ENCODE assay signal across 8 mouse cellular contexts in the genomic region with DNA sequence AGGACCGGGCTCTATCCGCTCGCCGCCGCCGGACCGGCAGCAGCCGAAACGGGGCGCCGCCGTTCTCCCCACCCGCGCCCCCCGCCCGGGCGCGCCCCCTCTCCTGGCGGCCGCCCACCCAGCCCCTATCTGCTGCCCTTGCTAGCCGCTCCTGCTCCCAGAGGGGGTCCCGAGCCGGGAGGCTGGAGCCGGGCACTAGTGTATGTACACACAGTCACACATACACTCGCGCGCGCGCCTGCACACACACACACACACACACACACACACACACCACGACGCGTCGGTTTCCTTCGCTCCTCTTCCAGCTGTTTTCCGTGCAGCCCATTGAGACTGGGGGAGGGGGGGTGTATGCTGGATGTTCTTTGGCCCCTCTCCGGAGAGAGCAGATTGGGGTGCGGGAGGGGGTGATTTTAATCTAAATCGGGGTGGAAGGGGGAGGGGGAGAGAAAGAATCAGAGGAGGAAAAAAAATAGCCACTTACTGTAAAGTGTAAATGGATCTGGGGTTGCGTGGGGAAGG. TPM values are rescaled to one million over a fixed set of nuclear protein-coding genes. Genes with fewer than 3 reads are reported as not detected.
DNase-seq lines count a peak whose midpoint lies in the region; ATAC-seq and TF ChIP-seq lines count a peak whose summit lies in the region.

No protein-coding gene starts in this region.

- H3K27me3 ChIP-seq in forebrain, embryonic 12.5 days: peaks cover 14% of the 10 kb centered on the region
- peaks cover 9% of the 10 kb centered on the region; the same call in 1 of the 2 replicates for H3K27me3 ChIP-seq in hindbrain, embryonic 11.5 days (ENCODE audit: control insufficient read depth, insufficient read depth, low read length)

- H3K9ac ChIP-seq in ES-E14 (ENCODE audit: insufficient read depth, low read depth, low read length, poor library complexity, severe bottlenecking): peak overlapping the region; percentile 51
- H3K9ac ChIP-seq in forebrain, embryonic 12.5 days: peak overlapping the region; percentile 79
- H3K9ac ChIP-seq in hindbrain, embryonic 11.5 days (ENCODE audit: low read depth, low read length): peak overlapping the region; percentile 81

- H3K36me3 ChIP-seq in ES-E14 (ENCODE audit: control insufficient read depth, insufficient read depth, low read length, poor library complexity, severe bottlenecking): no peaks in the 10 kb centered on the region
- H3K36me3 ChIP-seq in forebrain, embryonic 12.5 days (replicated peaks): no peaks in the 10 kb centered on the region
- no peaks in the 10 kb centered on the region for H3K36me3 ChIP-seq in hindbrain, embryonic 11.5 days (ENCODE audit: control insufficient read depth, insufficient read depth, low read length)

- H3K4me1 ChIP-seq in ES-E14 (ENCODE audit: control insufficient read depth in 2 of 2, insufficient read depth in 2 of 2, low read length in 2 of 2, poor library complexity in 1 of 2): peaks cover 0 to 2% of the 10 kb centered on the region in 2 experiments; a peak in 3 of 4 replicates
- H3K4me1 ChIP-seq in forebrain, embryonic 12.5 days: peaks cover 51% of the 10 kb centered on the region
- 0 out of 2 replicates have a peak, but pooled peaks cover 5% of the 10 kb centered on the region for H3K4me1 ChIP-seq in hindbrain, embryonic 11.5 days (replicated peaks; ENCODE audit: control insufficient read depth, insufficient read depth, low read length)

- intact Hi-C loops in left cerebral cortex, postnatal 14 days (cut with DNase I): loop anchor here (5.0 to 10.0 kb wide), 4 partner anchors 157 to 390 kb away; no protein-coding TSS in a partner anchor

- DNase-seq in ES-E14 (ENCODE audit: low read depth, low spot score): no peak
- DNase-seq in adrenal gland, postnatal 14 days: peak; percentile 73
- DNase-seq in hindbrain, embryonic 11.5 days (ENCODE audit: low spot score): peak; percentile 79
- peak; percentile 61 to 76 for DNase-seq in left cerebral cortex, postnatal 14 days (ENCODE audit: low spot score in 2 of 2)
- DNase-seq in mesoderm, embryonic 11.5 days (ENCODE audit: low read depth, low spot score): peak; percentile 50
- DNase-seq in skeletal muscle tissue, adult 2 months (ENCODE audit: low read depth, low spot score): peak; percentile 46
- no peak for DNase-seq in frontal cortex, postnatal 25 days (ENCODE audit: low spot score in 2 of 2)

- WGBS in forebrain, embryonic 12.5 days: 1% methylated on average over 30 of the region's 39 CpGs
- WGBS in hindbrain, embryonic 11.5 days: 0% methylated on average over 26 of the region's 39 CpGs

- in situ Hi-C loops in ES-E14 (cut with MboI; ENCODE audit: low sequenced_read_pairs in 2 of 2, unreplicated experiment in 2 of 2): no loop called here

- peak; percentile 61 for ATAC-seq in forebrain, embryonic 12.5 days (ENCODE audit: low FRiP score)
- ATAC-seq in hindbrain, embryonic 11.5 days (ENCODE audit: low FRiP score): peak; percentile 69

- H3K4me3 ChIP-seq in ES-E14 (ENCODE audit: insufficient read depth in 1 of 2, low read depth in 1 of 2, low read length in 2 of 2, poor library complexity in 1 of 2, severe bottlenecking in 1 of 2): peak overlapping the region; percentile 72 to 81
- H3K4me3 ChIP-seq in forebrain, embryonic 12.5 days (replicated peaks): peak overlapping the region; percentile 80
- H3K4me3 ChIP-seq in hindbrain, embryonic 11.5 days (ENCODE audit: low read depth, low read length): peak overlapping the region; percentile 80

- no peaks in the 10 kb centered on the region for H3K9me3 ChIP-seq in ES-E14 (ENCODE audit: control insufficient read depth, insufficient read depth, low read depth, low read length)
- no peaks in the 10 kb centered on the region for H3K9me3 ChIP-seq in forebrain, embryonic 12.5 days
- no peaks in the 10 kb centered on the region for H3K9me3 ChIP-seq in hindbrain, embryonic 11.5 days (ENCODE audit: control insufficient read depth, low read length)

- H3K4me2 ChIP-seq in forebrain, embryonic 12.5 days: peak overlapping the region; percentile 89
- H3K4me2 ChIP-seq in hindbrain, embryonic 11.5 days (replicated peaks; ENCODE audit: low read depth, low read length): peak overlapping the region; percentile 77

- no peak overlapping the region for H3K27ac ChIP-seq in ES-E14 (ENCODE audit: insufficient read depth, low read depth, low read length, poor library complexity, severe bottlenecking)
- H3K27ac ChIP-seq in forebrain, embryonic 12.5 days: peak overlapping the region; percentile 95
- H3K27ac ChIP-seq in hindbrain, embryonic 11.5 days (ENCODE audit: low read depth, low read length): peak overlapping the region; percentile 92

TF ChIP-seq in ES-E14, 5 proteins besides CTCF, POLR2A, EP300 and RAD21:
- TF ChIP-seq CHD2 (IDR thresholded peaks at IDR 0.05; ENCODE audit: low read depth, low read length) (no peak), HCFC1 (IDR thresholded peaks at IDR 0.05; ENCODE audit: borderline replicate concordance, insufficient read depth, low read length) (no peak), MAFK (IDR thresholded peaks at IDR 0.05; ENCODE audit: insufficient read depth, low read depth, low read length) (no peak), ZNF384 (IDR thresholded peaks at IDR 0.05; ENCODE audit: low read depth, low read length) (no peak), ZC3H11A (IDR thresholded peaks at IDR 0.05; ENCODE audit: borderline replicate concordance, low read depth, low read length) (no peak)

RNA-seq across cellular contexts. Expression of gene Atxn1, which starts 0.4 kb away (rescaled TPM):
- total RNA-seq in ES-E14 (2012; rRNA removed): 3.5 and 7.8 TPM in 2 replicates
- 32.4 and 34.6 TPM in 2 replicates for total RNA-seq in adrenal gland, postnatal 14 days (2021)
- 3.7 and 4.0 TPM in 2 replicates for polyA plus RNA-seq in forebrain, embryonic 12.5 days (2016; fragmentation: Nextera tagmentation; extraction: Ambion mirVana)
- polyA plus RNA-seq in hindbrain, embryonic 11.5 days (2014; fragmentation: Nextera tagmentation; extraction: Ambion mirVana): 1.5 and 3.2 TPM in 2 replicates
- total RNA-seq in left cerebral cortex, postnatal 14 days (2021): 100 to 1,000 TPM; 145 to 169 TPM

Comparison
In these comparisons a context has a peak if more than half of its experiments do, and no peak if none do; other contexts are left out.
1. DNase-seq: peak in adrenal gland, postnatal 14 days (single experiment), hindbrain, embryonic 11.5 days (single experiment), left cerebral cortex, postnatal 14 days (2 of 2), mesoderm, embryonic 11.5 days (single experiment) and skeletal muscle tissue, adult 2 months (single experiment); none in ES-E14 (single experiment) and frontal cortex, postnatal 25 days (0 of 2).
2. Peak in every context shown above with its lines, with median percentiles within 50 percentile points of each other: H3K4me3 ChIP-seq and H3K9ac ChIP-seq.